Mouse (Mus musculus) kidney, postnatal 25 days (tissue): ENCODE measurements around the gene Col25a1.

ENCODE experiments used
- DNase-seq, 2 experiments: peaks; one replicate each; pipeline ENCODE4 v3.0.0; 2021; ENCODE audit warnings: mixed read lengths in 2 of 2

Col25a1 gene

DNA sequence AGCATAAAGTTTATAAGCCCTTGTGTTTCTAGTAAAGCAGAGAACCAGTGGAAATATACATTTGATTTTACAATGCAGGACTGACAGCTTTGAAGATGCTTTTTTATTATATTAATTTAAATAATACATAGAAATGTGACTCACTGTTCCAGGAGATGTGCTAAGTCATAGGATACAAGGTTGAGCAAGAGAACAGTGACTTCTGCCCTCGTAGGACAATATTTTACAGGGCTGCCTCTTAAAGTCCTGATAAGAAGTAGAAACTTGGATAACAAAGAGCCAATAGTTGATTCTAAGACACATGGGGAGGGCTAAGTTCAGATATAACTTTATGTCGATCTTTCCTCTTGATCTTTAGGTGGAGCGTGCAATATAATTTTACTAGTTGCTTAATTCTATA is 124.8 kb downstream of the Col25a1 start:
- DNase-seq: no peak

- no peak for DNase-seq
Observed at GRCm38 (mm10) chr3:130256610-130257009, 125.3 kb downstream of the Col25a1 start.

- DNase-seq: no peak
Observed at GRCm38 (mm10) chr3:130259670-130260069, 128.4 kb downstream of the Col25a1 start.

DNA sequence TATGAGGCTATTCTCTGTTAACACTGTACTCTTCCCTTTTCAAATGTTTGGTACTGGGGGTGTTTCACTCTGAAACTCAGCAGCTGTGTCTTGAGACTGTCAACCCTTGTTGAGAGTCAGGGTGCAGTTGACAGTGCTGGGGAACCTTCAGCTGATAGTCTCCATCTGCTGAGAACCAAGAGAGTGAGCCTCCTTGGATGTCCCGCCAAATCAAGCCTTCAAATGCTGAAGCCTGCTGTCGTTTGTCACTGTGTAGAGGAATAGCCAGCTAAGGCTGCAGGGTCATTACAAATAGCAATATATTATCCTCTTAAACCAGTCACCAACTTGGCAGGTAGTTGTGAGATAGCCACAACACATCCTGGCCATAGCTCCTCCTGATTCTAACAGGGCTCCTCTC is 129.0 kb downstream of the Col25a1 start:
- DNase-seq: no peak

GRCm38 (mm10) chr3:130265104-130265503 is 133.8 kb downstream of the Col25a1 start:
- no peak for DNase-seq

GRCm38 (mm10) chr3:130270509-130270908 is 139.2 kb downstream of the Col25a1 start:
- no peak for DNase-seq

DNA sequence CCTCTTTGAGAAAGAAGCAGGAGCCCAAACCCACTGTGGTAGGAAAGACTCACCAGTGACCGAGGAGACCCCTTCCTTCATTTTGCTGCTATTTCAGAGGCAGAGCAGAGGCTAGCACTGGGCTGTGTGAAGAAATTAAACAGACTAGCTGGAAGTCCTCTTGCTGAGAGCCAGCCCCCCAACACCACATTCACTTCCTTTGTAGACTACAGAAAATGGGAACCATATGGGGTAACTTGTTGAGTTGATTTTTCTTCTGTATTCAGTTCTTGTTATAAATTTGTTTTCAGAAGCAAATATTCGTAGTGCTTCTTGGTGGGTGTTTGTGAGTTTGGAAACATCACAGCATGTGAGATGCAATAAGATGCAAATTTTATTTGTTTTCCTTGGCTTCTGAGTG is 142.6 kb downstream of the Col25a1 start:
- no peak for DNase-seq

DNA sequence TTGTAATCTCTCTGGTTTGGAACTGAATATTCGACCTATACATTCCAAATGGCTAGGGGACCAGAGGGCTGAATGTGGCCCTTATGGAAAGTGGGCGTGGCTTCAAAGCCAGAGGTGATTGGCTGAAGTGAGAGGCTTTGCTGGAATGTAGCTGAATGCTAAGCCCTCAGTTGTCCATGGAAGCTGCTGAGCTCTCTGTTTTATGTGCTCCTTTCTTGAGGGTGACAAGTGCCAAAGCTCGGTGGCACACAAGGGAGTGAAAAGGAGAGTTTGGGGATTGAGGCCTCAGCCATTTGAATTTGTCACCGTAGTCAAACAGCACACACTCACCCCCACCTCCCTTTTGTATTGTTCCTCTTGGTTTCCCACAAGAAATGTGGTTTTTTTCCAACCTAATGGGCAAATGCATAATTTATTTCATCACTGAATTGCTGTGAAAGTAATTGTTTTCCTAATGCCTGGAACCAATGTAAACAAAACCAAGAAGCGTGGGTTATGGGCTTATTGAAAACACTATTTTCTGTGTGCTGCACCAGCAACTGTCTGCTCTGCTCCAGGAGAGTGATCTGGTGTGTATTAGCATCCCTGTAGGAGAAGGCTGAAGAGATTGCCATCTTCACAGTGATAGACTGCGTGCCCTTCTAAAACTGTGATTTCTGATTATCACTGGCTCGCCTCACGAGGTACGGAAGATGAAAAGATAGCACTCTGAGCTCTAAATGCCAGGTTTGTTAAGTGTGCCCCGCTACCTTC is 147.2 kb downstream of the Col25a1 start:
- DNase-seq: no peak

GRCm38 (mm10) chr3:130283011-130283760 is 151.9 kb downstream of the Col25a1 start:
- DNase-seq: no peak

- DNase-seq: no peak
Observed at GRCm38 (mm10) chr3:130288102-130288501, 156.8 kb downstream of the Col25a1 start.

GRCm38 (mm10) chr3:130288756-130289155 is 157.5 kb downstream of the Col25a1 start:
- no peak for DNase-seq

DNA sequence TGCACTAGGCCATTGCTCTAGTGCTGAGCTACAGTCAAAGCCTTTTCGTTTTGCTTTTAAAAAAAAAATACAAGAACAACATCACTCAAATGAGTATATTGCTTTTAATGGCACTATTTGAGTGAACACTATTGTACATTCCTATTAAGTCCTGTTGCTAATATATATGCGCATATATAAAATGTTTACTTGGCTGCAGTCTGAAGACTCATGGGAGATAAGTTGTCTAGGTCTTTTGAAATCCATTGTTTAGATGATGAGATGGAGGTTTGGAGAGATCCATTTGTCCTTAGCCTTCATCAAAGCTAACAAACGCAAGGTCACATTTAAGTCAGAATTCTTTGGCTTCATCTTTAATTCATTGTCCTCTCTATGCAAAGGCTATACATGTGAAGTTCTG is 157.9 kb downstream of the Col25a1 start:
- DNase-seq: no peak

- DNase-seq: no peak
Observed at GRCm38 (mm10) chr3:130290175-130290574, 158.9 kb downstream of the Col25a1 start.

GRCm38 (mm10) chr3:130290672-130291071 is 159.4 kb downstream of the Col25a1 start:
- no peak for DNase-seq

DNA sequence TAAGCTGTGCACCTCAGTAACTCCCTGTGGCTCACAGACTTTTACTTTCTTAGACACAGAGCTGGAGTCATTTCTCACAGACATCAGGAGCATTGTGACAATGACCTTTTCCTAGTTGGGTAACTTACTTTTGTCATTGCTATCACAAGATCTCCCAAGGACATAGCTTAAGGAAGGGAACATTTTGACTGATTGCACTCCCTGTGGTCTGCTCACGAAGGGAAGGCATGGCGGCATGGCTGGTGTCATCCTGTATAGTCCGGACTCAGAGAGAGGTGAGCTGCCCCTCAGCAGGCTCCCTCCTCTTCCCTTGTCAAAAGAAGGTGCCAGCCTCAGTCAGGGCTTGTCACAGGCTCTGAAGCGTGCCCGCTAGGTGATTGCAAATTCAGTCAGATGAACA is 160.6 kb downstream of the Col25a1 start:
- no peak for DNase-seq

DNA sequence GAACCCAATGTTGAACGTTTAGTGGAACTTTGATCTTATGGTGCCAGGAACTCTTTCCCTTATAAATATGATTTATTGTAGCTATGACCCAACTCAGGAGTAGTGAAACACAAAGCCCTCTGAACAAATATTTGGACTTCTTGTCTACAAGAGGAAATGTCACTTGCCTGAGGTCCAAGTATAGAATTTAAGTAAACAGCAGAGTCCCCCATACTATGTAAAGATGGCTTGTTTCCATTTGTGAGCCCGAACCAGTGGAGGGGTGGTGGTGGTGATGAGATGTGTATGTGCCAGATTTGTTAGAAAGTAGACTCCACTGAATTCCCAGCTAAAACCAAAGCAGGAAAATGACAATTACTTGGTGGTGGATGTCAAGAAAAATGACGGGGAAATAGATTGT is 169.2 kb downstream of the Col25a1 start:
- DNase-seq: no peak

GRCm38 (mm10) chr3:130303597-130303996 is 172.3 kb downstream of the Col25a1 start:
- DNase-seq: no peak

- DNase-seq: no peak
Observed at GRCm38 (mm10) chr3:130304827-130305226, 173.5 kb downstream of the Col25a1 start.

- no peak for DNase-seq
Observed at GRCm38 (mm10) chr3:130305686-130306085, 174.4 kb downstream of the Col25a1 start.

DNA sequence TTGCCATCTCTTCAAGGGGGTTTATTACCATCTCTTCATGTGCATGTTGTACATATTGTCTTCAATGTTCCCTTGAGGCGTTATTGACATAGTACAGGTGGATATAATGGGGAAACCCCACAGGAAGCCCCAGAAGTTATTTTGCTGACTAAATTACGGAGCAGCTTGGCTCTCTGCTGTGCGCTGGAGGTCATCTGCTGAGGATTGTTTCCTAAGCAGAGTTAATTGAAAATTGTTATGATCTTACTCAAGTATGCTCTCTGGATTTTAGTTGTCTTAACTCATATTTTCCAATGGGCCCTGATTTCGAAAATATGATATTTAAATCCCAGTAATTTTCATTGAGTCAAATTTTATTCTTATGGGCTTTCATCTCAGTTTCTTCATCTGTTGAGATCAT is 178.0 kb downstream of the Col25a1 start:
- no peak for DNase-seq

DNA sequence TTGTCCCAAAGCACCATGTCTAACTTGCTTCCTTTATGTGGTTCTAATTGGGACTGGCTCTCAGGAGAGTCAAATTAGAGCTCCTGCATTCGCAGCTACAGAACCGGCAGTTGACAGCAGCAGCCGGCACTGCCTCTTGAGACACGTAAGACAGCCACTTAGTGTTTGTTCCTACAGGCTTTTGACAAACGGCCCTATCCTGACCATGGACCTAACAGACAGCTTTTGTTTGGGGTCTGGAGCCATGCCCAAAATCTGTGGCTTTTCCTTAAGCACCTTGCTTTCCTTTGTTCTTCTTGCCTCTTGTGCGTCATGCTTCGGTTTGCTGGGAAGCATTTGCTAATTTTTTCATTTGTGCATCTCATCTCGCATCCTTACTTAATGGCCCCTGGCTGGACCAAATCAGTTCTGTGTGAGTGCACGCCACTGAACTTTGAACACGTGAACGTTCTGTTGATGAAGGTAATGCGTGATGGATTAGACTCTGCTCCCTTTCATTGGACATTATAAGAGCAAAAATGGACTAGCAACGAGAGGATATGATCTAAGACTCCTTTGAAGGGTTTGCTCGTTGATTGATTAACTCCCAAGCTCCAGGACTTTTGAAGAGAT is 179.5 kb downstream of the Col25a1 start:
- no peak for DNase-seq

GRCm38 (mm10) chr3:130313246-130313645 is 181.9 kb downstream of the Col25a1 start:
- DNase-seq: no peak

DNA sequence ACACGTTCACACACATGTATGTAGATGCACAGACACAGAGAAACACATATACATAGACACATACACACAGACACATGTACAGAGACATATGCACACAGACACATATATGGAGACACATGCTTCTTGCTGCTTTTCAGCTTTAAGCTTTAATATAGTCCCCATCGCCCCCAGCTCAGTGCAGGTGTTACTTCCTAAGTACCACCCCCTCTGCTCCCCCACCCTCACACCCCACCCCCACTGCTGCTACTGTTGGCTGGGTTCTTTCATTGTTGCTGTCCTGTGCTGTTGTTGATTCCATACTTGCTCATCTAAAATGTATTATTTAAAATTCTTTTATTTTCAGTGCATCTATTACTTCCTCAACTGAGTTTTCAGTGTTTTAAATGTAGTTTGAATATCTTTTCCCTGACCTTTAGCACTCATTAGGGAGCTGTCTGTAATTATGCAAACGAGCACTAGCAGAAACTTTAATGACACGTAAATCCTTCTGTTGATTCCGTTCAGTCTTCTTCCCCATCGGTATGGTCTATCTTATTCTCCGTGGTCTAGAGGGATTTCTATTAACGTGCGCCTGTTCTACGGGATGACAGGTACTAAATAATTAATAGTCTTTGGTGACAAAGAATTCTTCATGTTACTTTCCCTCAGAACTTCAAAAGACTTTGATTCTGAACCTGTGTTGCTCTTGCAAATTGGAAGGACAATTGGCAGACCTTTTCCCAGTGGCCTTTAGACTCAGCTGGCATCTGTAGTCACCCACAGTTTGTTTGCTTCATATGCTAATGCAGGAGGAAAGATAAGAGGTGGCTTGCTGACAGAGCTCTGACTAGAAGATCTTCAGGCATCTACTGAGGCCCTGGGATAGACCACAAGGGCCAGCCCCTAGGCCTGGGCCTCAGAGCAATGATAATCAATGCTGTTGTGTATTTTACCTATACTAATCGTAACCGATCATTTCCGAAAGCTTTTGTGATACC is 196.0 kb downstream of the Col25a1 start:
- no peak for DNase-seq
